Comparison of ENCODE assay signal across 27 mouse cellular contexts in the genomic region with DNA sequence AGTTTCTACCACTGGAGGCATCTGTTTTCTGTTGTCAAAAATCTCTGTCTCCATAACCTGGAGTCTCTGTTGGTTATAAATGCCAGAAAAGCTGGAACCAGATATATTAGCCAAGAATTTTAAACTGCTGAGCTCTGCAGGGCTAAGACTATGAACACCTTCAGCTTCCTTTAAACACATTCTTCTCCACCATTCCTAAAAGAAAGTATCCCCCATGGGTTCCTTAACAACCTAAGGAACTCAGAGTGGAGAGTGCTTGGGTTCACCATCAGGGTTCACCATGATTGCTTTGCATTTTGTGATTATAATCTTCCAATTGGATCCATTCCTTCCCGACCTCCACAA.
DNase-seq lines count a peak whose midpoint lies in the region; ATAC-seq and TF ChIP-seq lines count a peak whose summit lies in the region.
"Had no signal": no experiment of that assay in that cellular context is flagged by ENCODE, and none has a peak within 500 bp of the region (broad histone marks: within the 10 kb centered on the region; RNA-seq: fewer than 3 reads in every experiment).

No protein-coding gene starts in this region.

- 82% methylated on average over 1 of the region's 1 CpGs for WGBS in kidney, embryonic 15.5 days
- WGBS in limb, embryonic 14.5 days, result 60% methylated on average over 1 of the region's 1 CpGs
- WGBS in liver, embryonic 11.5 days, result 79% methylated on average over 1 of the region's 1 CpGs

- TF ChIP-seq POLR2A in embryonic fibroblast, embryonic 13.5 days (IDR thresholded peaks at IDR 0.05; ENCODE audit: low read depth, low read length), result no peak
- no peak for TF ChIP-seq POLR2A in limb, embryonic 14.5 days (IDR thresholded peaks at IDR 0.05; ENCODE audit: borderline replicate concordance, extremely low read depth, insufficient read depth, insufficient read length)

- H3K4me1 ChIP-seq in kidney, embryonic 15.5 days, result peaks cover 21% of the 10 kb centered on the region
- H3K4me1 ChIP-seq in embryonic fibroblast, embryonic 13.5 days (ENCODE audit: control insufficient read depth, insufficient read depth, low read length), result peaks cover 3% of the 10 kb centered on the region; the same call in 1 of the 2 replicates
- peaks cover 36% of the 10 kb centered on the region for H3K4me1 ChIP-seq in limb, embryonic 14.5 days (ENCODE audit: control insufficient read depth, insufficient read depth, low read length)
- no peaks in the 10 kb centered on the region for H3K4me1 ChIP-seq in liver, embryonic 11.5 days (replicated peaks; ENCODE audit: control insufficient read depth, insufficient read depth, low read length)
- H3K4me1 ChIP-seq: forebrain, embryonic 12.5 days had no signal

- H3K27me3 ChIP-seq in kidney, embryonic 15.5 days, result no peaks in the 10 kb centered on the region
- no peaks in the 10 kb centered on the region for H3K27me3 ChIP-seq in limb, embryonic 14.5 days (ENCODE audit: control insufficient read depth, insufficient read depth, low read length)
- H3K27me3 ChIP-seq in liver, embryonic 11.5 days (replicated peaks; ENCODE audit: control insufficient read depth, insufficient read depth, low read length), result no peaks in the 10 kb centered on the region
- H3K27me3 ChIP-seq: embryonic facial prominence, embryonic 12.5 days; forebrain, embryonic 12.5 days; Patski had no signal

- no peak for ATAC-seq in kidney, embryonic 15.5 days (replicated peaks; ENCODE audit: low FRiP score)
- ATAC-seq in limb, embryonic 14.5 days (ENCODE audit: low FRiP score, low read depth), result peak; percentile 83
- ATAC-seq in liver, embryonic 11.5 days (replicated peaks; ENCODE audit: low FRiP score), result no peak
- ATAC-seq: activated CD4-positive, CD25-positive, alpha-beta regulatory T cell, adult 4 months; CD4-positive, CD25-positive, alpha-beta regulatory T cell, adult 4 months; forebrain, embryonic 14.5 days; Patski had no signal

- TF ChIP-seq CTCF in layer of hippocampus, adult 2 months (conservative IDR thresholded peaks at IDR 0.05), result 0 out of 2 replicates have a peak, but pooled peaks have one; percentile 4
- no peak for TF ChIP-seq CTCF in embryonic fibroblast, embryonic 13.5 days (IDR thresholded peaks at IDR 0.05; ENCODE audit: borderline replicate concordance, insufficient read depth, low read length)

- H3K36me3 ChIP-seq in kidney, embryonic 15.5 days, result no peaks in the 10 kb centered on the region
- no peaks in the 10 kb centered on the region for H3K36me3 ChIP-seq in limb, embryonic 14.5 days (ENCODE audit: control insufficient read depth, insufficient read depth, low read length)
- H3K36me3 ChIP-seq in liver, embryonic 11.5 days (ENCODE audit: control insufficient read depth, insufficient read depth, low read length), result no peaks in the 10 kb centered on the region
- H3K36me3 ChIP-seq: embryonic facial prominence, embryonic 10.5 days; embryonic facial prominence, embryonic 12.5 days; forebrain, embryonic 10.5 days; forebrain, embryonic 12.5 days; G1E had no signal

- no peak overlapping the region for H3K4me2 ChIP-seq in kidney, embryonic 15.5 days
- H3K4me2 ChIP-seq in limb, embryonic 14.5 days (replicated peaks; ENCODE audit: low read depth, low read length, severe bottlenecking), result no peak overlapping the region
- H3K4me2 ChIP-seq in liver, embryonic 11.5 days, result no peak overlapping the region
- H3K4me2 ChIP-seq: embryonic facial prominence, embryonic 12.5 days; forebrain, embryonic 12.5 days had no signal

- H3K4me3 ChIP-seq in kidney, embryonic 15.5 days (replicated peaks), result no peak overlapping the region
- H3K4me3 ChIP-seq in layer of hippocampus, adult 2 months, result no peak overlapping the region
- no peak overlapping the region for H3K4me3 ChIP-seq in embryonic fibroblast, embryonic 13.5 days (ENCODE audit: insufficient read depth, low read length)
- no peak overlapping the region for H3K4me3 ChIP-seq in limb, embryonic 14.5 days (replicated peaks; ENCODE audit: low read length)
- no peak overlapping the region for H3K4me3 ChIP-seq in liver, embryonic 11.5 days (ENCODE audit: low read depth, low read length)
- H3K4me3 ChIP-seq: embryonic facial prominence, embryonic 10.5 days; embryonic facial prominence, embryonic 12.5 days; erythroblast, embryonic 14.5 days; forebrain, embryonic 10.5 days; forebrain, embryonic 12.5 days had no signal

- intact Hi-C loops in gastrocnemius, postnatal 36 days (cut with DNase I), result no loop called here

- H3K9ac ChIP-seq in kidney, embryonic 15.5 days, result no peak overlapping the region
- no peak overlapping the region for H3K9ac ChIP-seq in limb, embryonic 14.5 days (ENCODE audit: low read depth, low read length, severe bottlenecking)
- no peak overlapping the region for H3K9ac ChIP-seq in liver, embryonic 11.5 days (ENCODE audit: low read depth, low read length)
- H3K9ac ChIP-seq: embryonic facial prominence, embryonic 12.5 days; forebrain, embryonic 12.5 days had no signal

- H3K9me3 ChIP-seq in kidney, embryonic 15.5 days (replicated peaks), result no peaks in the 10 kb centered on the region
- H3K9me3 ChIP-seq in limb, embryonic 14.5 days (ENCODE audit: control insufficient read depth, low read length), result no peaks in the 10 kb centered on the region
- no peaks in the 10 kb centered on the region for H3K9me3 ChIP-seq in liver, embryonic 11.5 days (ENCODE audit: control insufficient read depth, low read length)
- H3K9me3 ChIP-seq: embryonic facial prominence, embryonic 10.5 days; embryonic facial prominence, embryonic 12.5 days; forebrain, embryonic 10.5 days; forebrain, embryonic 12.5 days; G1E had no signal

- no peak for DNase-seq in kidney, postnatal 25 days
- DNase-seq in layer of hippocampus, adult 2 months (ENCODE audit: low spot score in 2 of 2), result no peak
- no peak for DNase-seq in layer of hippocampus, postnatal 14 days (ENCODE audit: low spot score in 2 of 2)
- DNase-seq in limb, embryonic 14.5 days (ENCODE audit: low spot score), result peak; percentile 79
- no peak for DNase-seq in gastrocnemius, postnatal 36 days
- DNase-seq in liver, embryonic 11.5 days (ENCODE audit: low spot score), result no peak
- DNase-seq: adrenal gland, adult 8-10 months; adrenal gland, postnatal 14 days; adrenal gland, postnatal 36 days; B cell, adult 2 months; cerebellum, adult 11-12 months; cerebellum, adult 2 months; cerebellum, adult 9-10 months; cerebellum, postnatal 10 days; cerebellum, postnatal 25 days had no signal

- peak overlapping the region; percentile 86 for H3K27ac ChIP-seq in kidney, embryonic 15.5 days
- no peak overlapping the region for H3K27ac ChIP-seq in layer of hippocampus, adult 2 months
- peak overlapping the region; percentile 81 for H3K27ac ChIP-seq in embryonic fibroblast, embryonic 13.5 days (ENCODE audit: insufficient read depth, low read length)
- no peak overlapping the region for H3K27ac ChIP-seq in limb, embryonic 14.5 days (replicated peaks; ENCODE audit: low read depth, low read length)
- H3K27ac ChIP-seq in liver, embryonic 11.5 days (ENCODE audit: low read depth, low read length), result no peak overlapping the region
- H3K27ac ChIP-seq: embryonic facial prominence, embryonic 10.5 days; embryonic facial prominence, embryonic 12.5 days; forebrain, embryonic 10.5 days; forebrain, embryonic 12.5 days had no signal

Comparison
In these comparisons a context has a peak if more than half of its experiments do, and no peak if none do; other contexts are left out.
1. H3K27ac ChIP-seq: peak in kidney, embryonic 15.5 days (single experiment) and embryonic fibroblast, embryonic 13.5 days (single experiment); none in layer of hippocampus, adult 2 months (single experiment), limb, embryonic 14.5 days (single experiment) and liver, embryonic 11.5 days (single experiment).